Mouse (Mus musculus): ENCODE results near the gene Naa15. TPM values are rescaled to one million over a fixed set of nuclear protein-coding genes. Genes with fewer than 3 reads are reported as not detected.
"Not testable (repeated sequence)": the region's sequence is repeated elsewhere in the genome, so short reads cannot be mapped to it uniquely, and the experiment has no call there.

The Naa15 gene
- polyA plus RNA-seq, 1 experiment from 2014 or later, result 49.8 TPM

- no peak overlapping the region for H3K27ac ChIP-seq (replicated peaks)
- no peak overlapping the region for H3K9ac ChIP-seq
- H3K9me3 ChIP-seq, result no peaks in the 10 kb centered on the region
- H3K4me3 ChIP-seq, result 0 out of 2 replicates have a peak overlapping the region, but pooled peaks have one; percentile 44
- 0 out of 2 replicates have a peak overlapping the region, but pooled peaks have one; percentile 70 for H3K4me2 ChIP-seq
- 26% methylated on average over 19 of the region's 19 CpGs for WGBS
- H3K4me1 ChIP-seq (replicated peaks), result peaks cover 6% of the 10 kb centered on the region
- H3K27me3 ChIP-seq, result peaks cover 41% of the 10 kb centered on the region
- no peaks in the 10 kb centered on the region for H3K36me3 ChIP-seq
- no peak for ATAC-seq (ENCODE audit: low read depth)
These were observed 19.3 kb upstream of the Naa15 start for GRCm38 (mm10) chr3:51395461-51396145.

- Histone ChIP-seq H3K4me2 (peak within 1 kb of the TSS; percentile 70), H3K9ac (peak within 1 kb of the TSS; percentile 60), H3K9me3 (no peaks in the 10 kb centered on the region), H3K4me3 (peak within 1 kb of the TSS; percentile 44), H3K27ac (replicated peaks) (no peak within 1 kb of the TSS), H3K36me3 (no peaks in the 10 kb centered on the region), H3K4me1 (replicated peaks) (peaks cover 6% of the 10 kb centered on the region), H3K27me3 (peaks cover 41% of the 10 kb centered on the region)
- 3% methylated on average over 41 of the region's 41 CpGs for WGBS
- ATAC-seq (ENCODE audit: low read depth), result peak; percentile 65
These were observed 18.5 kb upstream of the Naa15 start, which contains the start of gene Mgarp for GRCm38 (mm10) chr3:51396219-51397068. Gene Mgarp, minus strand, starts transcription at chr3:51396738.

- Histone ChIP-seq H3K36me3 (peaks cover 3% of the 10 kb centered on the region; the same call in 1 of the 2 replicates), H3K9me3 (no peaks in the 10 kb centered on the region), H3K4me3 (no peak overlapping the region), H3K4me2 (no peak overlapping the region), H3K27me3 (peaks cover 41% of the 10 kb centered on the region), H3K27ac (replicated peaks) (no peak overlapping the region), H3K4me1 (replicated peaks) (peaks cover 6% of the 10 kb centered on the region), H3K9ac (no peak overlapping the region)
- ATAC-seq (ENCODE audit: low read depth), result no peak
- 52% methylated on average over 15 of the region's 15 CpGs for WGBS
These were observed 17.1 kb upstream of the Naa15 start for GRCm38 (mm10) chr3:51397700-51398299.

DNA sequence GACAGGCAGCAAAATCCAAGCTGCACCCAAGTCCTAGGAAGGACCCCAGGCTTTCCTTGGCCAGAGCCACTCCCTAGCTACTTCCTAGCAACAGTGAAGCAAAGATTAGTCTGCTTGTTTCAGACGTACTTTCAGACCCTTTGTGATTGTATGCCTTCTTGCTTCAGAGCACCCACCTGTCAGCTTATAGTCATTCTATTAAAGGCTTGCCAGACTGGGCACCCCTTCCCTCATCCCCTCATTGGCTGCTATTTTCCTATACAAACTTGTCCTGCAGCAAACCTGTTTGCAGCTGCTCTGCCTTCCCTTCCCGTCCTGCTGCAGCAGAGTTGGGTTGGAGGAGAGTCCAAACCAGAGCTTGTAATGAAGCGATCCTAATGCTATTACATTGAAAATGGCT, 16.3 kb upstream of the Naa15 start:
- H3K4me1 ChIP-seq (replicated peaks), result peaks cover 6% of the 10 kb centered on the region
- ATAC-seq (ENCODE audit: low read depth), result no peak
- no peak overlapping the region for H3K4me2 ChIP-seq
- no peak overlapping the region for H3K4me3 ChIP-seq
- no peak overlapping the region for H3K27ac ChIP-seq (replicated peaks)
- H3K27me3 ChIP-seq, result peaks cover 41% of the 10 kb centered on the region
- WGBS, result 12% methylated on average over 3 of the region's 3 CpGs
- peaks cover 12% of the 10 kb centered on the region for H3K36me3 ChIP-seq
- no peak overlapping the region for H3K9ac ChIP-seq
- H3K9me3 ChIP-seq, result no peaks in the 10 kb centered on the region

DNA sequence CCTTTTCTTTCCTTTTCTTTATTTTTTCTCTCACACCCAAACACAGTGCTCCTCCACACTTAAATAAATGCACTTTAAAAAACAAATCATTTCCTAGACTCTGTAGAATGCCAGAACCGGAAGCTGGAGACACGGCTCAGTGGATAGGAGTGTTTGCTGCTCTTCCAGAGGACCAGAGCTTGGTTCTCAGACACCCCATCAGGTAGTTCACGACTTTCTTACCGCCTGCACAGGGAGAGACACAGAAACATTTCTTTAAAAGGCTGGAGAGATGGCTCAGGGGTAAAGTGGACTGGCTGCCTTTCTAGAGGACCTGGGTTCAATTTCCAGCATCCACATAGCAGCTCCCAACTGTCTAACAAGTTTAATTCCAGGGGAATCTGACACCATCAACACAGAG, 15.4 kb upstream of the Naa15 start:
- WGBS, result 69% methylated on average over 4 of the region's 4 CpGs

GRCm38 (mm10) chr3:51400682-51401081, 14.3 kb upstream of the Naa15 start:
- Histone ChIP-seq H3K4me2 (no peak overlapping the region), H3K9ac (no peak overlapping the region), H3K9me3 (no peaks in the 10 kb centered on the region), H3K4me3 (no peak overlapping the region), H3K27ac (replicated peaks) (no peak overlapping the region), H3K27me3 (peaks cover 34% of the 10 kb centered on the region), H3K4me1 (replicated peaks) (peaks cover 6% of the 10 kb centered on the region), H3K36me3 (peaks cover 28% of the 10 kb centered on the region)
- ATAC-seq (ENCODE audit: low read depth), result no peak
- WGBS, result 84% methylated on average over 10 of the region's 10 CpGs

More for the DNA sequence above, 15.4 kb upstream of the Naa15 start:
- H3K4me3 ChIP-seq, result no peak overlapping the region
- no peak overlapping the region for H3K27ac ChIP-seq (replicated peaks)
- no peaks in the 10 kb centered on the region for H3K9me3 ChIP-seq
- H3K4me1 ChIP-seq (replicated peaks), result peaks cover 6% of the 10 kb centered on the region
- ATAC-seq (ENCODE audit: low read depth), result no peak
- H3K36me3 ChIP-seq, result peaks cover 20% of the 10 kb centered on the region
- H3K4me2 ChIP-seq, result no peak overlapping the region
- peaks cover 41% of the 10 kb centered on the region for H3K27me3 ChIP-seq
- no peak overlapping the region for H3K9ac ChIP-seq

GRCm38 (mm10) chr3:51402054-51402453, 12.9 kb upstream of the Naa15 start:
- not testable (repeated sequence) for H3K9me3 ChIP-seq; H3K27ac ChIP-seq (replicated peaks); H3K4me2 ChIP-seq; H3K4me3 ChIP-seq; H3K9ac ChIP-seq; H3K4me1 ChIP-seq (replicated peaks); ATAC-seq (ENCODE audit: low read depth)
- Histone ChIP-seq H3K27me3 (peaks cover 20% of the 10 kb centered on the region), H3K36me3 (peaks cover 40% of the 10 kb centered on the region)
- WGBS, result 74% methylated on average over 4 of the region's 4 CpGs

DNA sequence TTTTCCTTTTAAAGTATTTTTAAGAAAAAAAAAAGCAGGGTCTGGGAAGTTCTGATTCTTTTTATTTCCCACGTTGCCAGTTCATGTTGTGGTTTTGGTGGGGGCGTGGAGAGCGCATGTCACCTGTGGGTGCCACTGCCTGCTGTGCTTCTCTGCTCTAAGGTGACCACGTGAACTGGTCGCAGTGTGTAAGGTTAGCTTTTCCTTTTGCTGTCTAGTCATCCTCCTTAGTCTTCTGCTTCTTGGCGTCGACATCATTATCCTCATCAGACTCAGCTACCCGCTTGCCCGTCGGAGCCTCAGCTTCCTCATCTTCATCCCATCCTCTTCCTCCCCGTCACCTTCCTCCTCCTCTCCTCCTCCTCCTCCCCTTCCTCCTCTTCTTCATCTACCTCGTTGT, 12.3 kb upstream of the Naa15 start:
- Histone ChIP-seq H3K4me1 (replicated peaks) (peaks cover 10% of the 10 kb centered on the region), H3K4me2 (no peak overlapping the region), H3K9ac (no peak overlapping the region), H3K36me3 (peaks cover 41% of the 10 kb centered on the region), H3K27me3 (peaks cover 17% of the 10 kb centered on the region), H3K27ac (replicated peaks) (no peak overlapping the region), H3K4me3 (no peak overlapping the region), H3K9me3 (no peaks in the 10 kb centered on the region)
- 92% methylated on average over 12 of the region's 12 CpGs for WGBS
- no peak for ATAC-seq (ENCODE audit: low read depth)

GRCm38 (mm10) chr3:51407870-51408560, 6.9 kb upstream of the Naa15 start:
- Histone ChIP-seq H3K9me3 (no peaks in the 10 kb centered on the region), H3K4me3 (peak overlapping the region; percentile 86), H3K4me2 (peak overlapping the region; percentile 70), H3K4me1 (replicated peaks) (peaks cover 16% of the 10 kb centered on the region), H3K36me3 (peaks cover 35% of the 10 kb centered on the region), H3K9ac (peak overlapping the region; percentile 92), H3K27me3 (no peaks in the 10 kb centered on the region), H3K27ac (replicated peaks) (peak overlapping the region; percentile 97)
- ATAC-seq (ENCODE audit: low read depth), result peak; percentile 40; the same call in 1 of the 2 replicates
- 15% methylated on average over 20 of the region's 20 CpGs for WGBS

DNA sequence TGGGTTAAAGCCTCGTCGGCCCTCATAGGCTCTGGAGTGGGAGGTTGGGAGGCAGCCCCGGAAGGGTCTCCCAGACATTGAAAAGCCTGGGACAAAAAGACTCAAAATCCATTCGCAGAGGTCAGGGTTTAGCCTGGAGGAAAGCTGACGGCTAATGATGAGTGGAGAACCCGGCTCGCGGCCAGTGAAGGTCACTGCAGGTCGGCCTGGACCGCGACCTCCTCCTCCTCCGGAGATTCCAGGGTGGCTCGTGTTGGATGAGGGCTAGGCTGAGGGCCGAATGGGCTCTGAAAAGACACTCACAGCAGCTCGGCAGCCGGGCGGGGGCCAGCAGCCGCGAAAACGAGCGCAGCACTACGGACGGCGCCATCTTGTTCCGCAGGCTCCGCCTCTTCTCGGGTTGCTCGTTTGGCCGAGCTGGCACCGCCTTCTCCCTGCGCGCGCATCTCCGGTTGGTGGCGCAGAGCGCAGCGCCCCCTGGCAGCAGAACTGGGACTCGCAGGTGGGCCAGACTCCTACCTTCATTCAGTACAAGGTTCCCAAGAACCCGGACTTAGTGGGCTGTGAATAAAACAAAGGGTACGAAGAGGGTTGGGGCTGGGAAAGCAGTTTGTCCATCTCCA, 6.3 kb upstream of the Naa15 start, which contains the start of gene Ndufc1:
Ndufc1 (minus strand) TSS at position 428 of the 623 bp plus-strand sequence.
- Histone ChIP-seq H3K36me3 (peaks cover 29% of the 10 kb centered on the region), H3K9me3 (no peaks in the 10 kb centered on the region), H3K9ac (peak within 1 kb of the TSS; percentile 92), H3K27ac (replicated peaks) (peak within 1 kb of the TSS; percentile 97), H3K4me3 (peak within 1 kb of the TSS; percentile 86), H3K4me2 (peak within 1 kb of the TSS; percentile 70), H3K4me1 (replicated peaks) (peaks cover 16% of the 10 kb centered on the region), H3K27me3 (no peaks in the 10 kb centered on the region)
- WGBS, result under 1% methylated on average over 40 of the region's 40 CpGs
- ATAC-seq (ENCODE audit: low read depth), result peak; percentile 92

DNA sequence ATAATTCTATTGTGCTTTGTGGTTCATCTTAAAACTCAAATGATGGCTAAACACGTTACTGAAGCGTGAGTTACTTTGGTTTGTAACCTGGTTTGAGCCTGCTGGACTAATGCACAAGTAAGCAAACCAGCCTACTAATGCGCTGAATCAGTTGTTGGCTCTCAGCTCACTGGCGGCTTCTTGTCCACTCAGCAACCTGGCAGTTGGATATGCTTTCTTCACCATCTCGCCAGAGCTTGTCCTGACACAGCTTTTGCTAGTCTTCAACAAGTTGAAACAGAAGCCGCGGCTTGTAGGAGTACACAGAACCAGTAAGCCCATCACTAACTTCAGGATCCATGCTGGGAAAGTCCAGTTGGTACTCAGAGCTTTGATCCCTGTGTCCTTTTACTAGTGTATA, 2.5 kb upstream of the Naa15 start:
- H3K27ac ChIP-seq (replicated peaks), result no peak overlapping the region
- ATAC-seq (ENCODE audit: low read depth), result no peak
- H3K4me2 ChIP-seq, result no peak overlapping the region
- H3K4me1 ChIP-seq (replicated peaks), result peaks cover 25% of the 10 kb centered on the region
- H3K36me3 ChIP-seq, result no peaks in the 10 kb centered on the region
- H3K9ac ChIP-seq, result no peak overlapping the region
- H3K9me3 ChIP-seq, result no peaks in the 10 kb centered on the region
- no peak overlapping the region for H3K4me3 ChIP-seq
- no peaks in the 10 kb centered on the region for H3K27me3 ChIP-seq
- 92% methylated on average over 7 of the region's 7 CpGs for WGBS
